Mouse (Mus musculus) MN1 (cell line): Measurements from ENCODE around the gene Mgat4b.
A peak's percentile ranks its signal among the peaks of the same experiment; 100 is the strongest.

Experiments used
- DNase-seq: peaks from one replicate; pipeline ENCODE4 v3.0.0-alpha.2; 2016; ENCODE audit warnings: low spot score

Mgat4b gene

GRCm38 (mm10) chr11:50200613-50201012 is 10.1 kb upstream of the Mgat4b start:
- peak; percentile 78 for DNase-seq

GRCm38 (mm10) chr11:50201590-50201989 is 9.1 kb upstream of the Mgat4b start:
- DNase-seq, result no peak

- DNase-seq, result no peak
These were observed 7.3 kb upstream of the Mgat4b start for GRCm38 (mm10) chr11:50203302-50203827.

GRCm38 (mm10) chr11:50205434-50205833 is 5.3 kb upstream of the Mgat4b start:
- DNase-seq, result no peak

- no peak for DNase-seq
These were observed 4.7 kb upstream of the Mgat4b start for GRCm38 (mm10) chr11:50206037-50206436.

- DNase-seq, result no peak
These were observed 3.3 kb upstream of the Mgat4b start for GRCm38 (mm10) chr11:50207344-50207743.

- DNase-seq, result no peak
These were observed 2.7 kb upstream of the Mgat4b start for GRCm38 (mm10) chr11:50208039-50208438.

- DNase-seq, result peak; percentile 96
These were observed 587 bp upstream of the Mgat4b start for GRCm38 (mm10) chr11:50210101-50210504.

- peak; percentile 59 for DNase-seq
These were observed 801 bp downstream of the Mgat4b start for GRCm38 (mm10) chr11:50211322-50212059.

- peak; percentile 90 for DNase-seq
These were observed 1.5 kb downstream of the Mgat4b start for GRCm38 (mm10) chr11:50212060-50212739.

- peak; percentile 95 for DNase-seq
These were observed 2.4 kb downstream of the Mgat4b start for GRCm38 (mm10) chr11:50212848-50213758.

- DNase-seq, result no peak
These were observed 3.9 kb downstream of the Mgat4b start for GRCm38 (mm10) chr11:50214631-50215030.

GRCm38 (mm10) chr11:50215633-50216032 is 4.9 kb downstream of the Mgat4b start:
- no peak for DNase-seq

GRCm38 (mm10) chr11:50216724-50217366 is 6.2 kb downstream of the Mgat4b start:
- no peak for DNase-seq

- DNase-seq, result peak; percentile 40
These were observed 7.1 kb downstream of the Mgat4b start for GRCm38 (mm10) chr11:50217811-50218210.

GRCm38 (mm10) chr11:50219833-50220232 is 9.1 kb downstream of the Mgat4b start:
- DNase-seq, result no peak

- DNase-seq, result no peak
These were observed 12.0 kb downstream of the Mgat4b start for GRCm38 (mm10) chr11:50222559-50223276.

- DNase-seq, result no peak
These were observed 13.3 kb downstream of the Mgat4b start for GRCm38 (mm10) chr11:50223783-50224662.

- peak; percentile 89 for DNase-seq
These were observed 14.2 kb downstream of the Mgat4b start for GRCm38 (mm10) chr11:50224671-50225530.
